Mouse (Mus musculus): ENCODE measurements at regions not wholly inside any gene's neighbourhood (a gene's known extent, or its start where the extent isn't known, plus 50 kb on each side); places are given as distances from the start of the nearest gene placed in this dataset.

DNA sequence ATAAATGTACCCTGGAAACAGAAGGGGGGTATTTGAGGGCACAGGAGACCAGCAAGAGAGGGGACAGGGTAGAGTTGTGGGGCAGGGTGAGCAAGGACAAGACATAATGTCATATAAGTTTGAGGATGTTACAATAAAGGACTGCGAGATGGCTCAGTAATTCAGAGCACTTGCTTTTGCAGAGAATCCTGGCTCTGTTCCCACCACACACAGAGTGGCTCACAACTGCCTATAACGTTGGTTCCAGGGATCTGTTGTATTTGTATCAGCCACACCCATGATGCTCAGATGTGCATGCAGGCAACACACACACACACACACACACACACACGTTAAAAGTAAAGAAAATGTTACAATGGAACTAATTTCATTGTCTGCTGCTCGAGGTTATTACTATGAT is 94.2 kb upstream of the Paqr3 start:
- no peak overlapping the region for H3K4me2 ChIP-seq (ENCODE audit: low read depth, low read length, poor library complexity, severe bottlenecking)
- no peak for ATAC-seq (ENCODE audit: low FRiP score)
- 63% methylated on average over 4 of the region's 4 CpGs for WGBS

DNA sequence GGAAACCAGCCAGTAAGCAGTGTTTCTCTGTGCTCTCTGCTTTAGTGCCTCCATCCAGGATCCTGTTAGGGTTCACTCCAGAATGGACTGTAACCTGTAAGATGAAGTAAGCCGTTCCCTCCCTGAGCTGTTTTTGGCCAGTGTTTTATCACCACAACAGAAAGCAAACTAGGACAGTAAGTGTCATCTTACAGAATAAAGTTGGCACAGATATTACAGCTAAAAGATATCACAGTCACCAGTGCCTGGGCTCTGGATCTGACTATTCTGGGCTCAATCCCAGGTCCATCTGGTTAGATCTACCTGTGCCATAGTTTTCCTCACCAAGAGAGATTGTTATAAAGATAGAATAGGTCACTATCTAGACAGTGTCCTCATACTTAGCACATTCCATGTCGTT is 92.9 kb upstream of the Paqr3 start:
- Histone ChIP-seq H3K4me1 (ENCODE audit: insufficient read depth, low read length) (no peaks in the 10 kb centered on the region), H3K4me2 (ENCODE audit: low read depth, low read length, poor library complexity, severe bottlenecking) (no peak overlapping the region), H3K9me3 (ENCODE audit: low read length) (no peaks in the 10 kb centered on the region), H3K36me3 (ENCODE audit: insufficient read depth, low read length) (no peaks in the 10 kb centered on the region), H3K9ac (replicated peaks; ENCODE audit: low read length, poor library complexity, severe bottlenecking) (no peak overlapping the region), H3K27me3 (ENCODE audit: insufficient read depth, low read length) (no peaks in the 10 kb centered on the region), H3K4me3 (ENCODE audit: low read depth, low read length) (no peak overlapping the region), H3K27ac (ENCODE audit: low read depth, low read length) (no peak overlapping the region)
- 81% methylated on average over 2 of the region's 2 CpGs for WGBS
- no peak for ATAC-seq (ENCODE audit: low FRiP score)
- no peak for DNase-seq (ENCODE audit: low spot score)
- no peak for TF ChIP-seq CTCF (IDR thresholded peaks at IDR 0.05)

More for the DNA sequence above, 94.2 kb upstream of the Paqr3 start:
- no peak overlapping the region for H3K4me3 ChIP-seq (ENCODE audit: low read depth, low read length)
- H3K27ac ChIP-seq (ENCODE audit: low read depth, low read length), result no peak overlapping the region
- DNase-seq (ENCODE audit: low spot score), result no peak
- no peaks in the 10 kb centered on the region for H3K36me3 ChIP-seq (ENCODE audit: insufficient read depth, low read length)
- no peaks in the 10 kb centered on the region for H3K9me3 ChIP-seq (ENCODE audit: low read length)
- no peaks in the 10 kb centered on the region for H3K27me3 ChIP-seq (ENCODE audit: insufficient read depth, low read length)
- no peaks in the 10 kb centered on the region for H3K4me1 ChIP-seq (ENCODE audit: insufficient read depth, low read length)
- H3K9ac ChIP-seq (replicated peaks; ENCODE audit: low read length, poor library complexity, severe bottlenecking), result no peak overlapping the region
- TF ChIP-seq CTCF (IDR thresholded peaks at IDR 0.05), result no peak

DNA sequence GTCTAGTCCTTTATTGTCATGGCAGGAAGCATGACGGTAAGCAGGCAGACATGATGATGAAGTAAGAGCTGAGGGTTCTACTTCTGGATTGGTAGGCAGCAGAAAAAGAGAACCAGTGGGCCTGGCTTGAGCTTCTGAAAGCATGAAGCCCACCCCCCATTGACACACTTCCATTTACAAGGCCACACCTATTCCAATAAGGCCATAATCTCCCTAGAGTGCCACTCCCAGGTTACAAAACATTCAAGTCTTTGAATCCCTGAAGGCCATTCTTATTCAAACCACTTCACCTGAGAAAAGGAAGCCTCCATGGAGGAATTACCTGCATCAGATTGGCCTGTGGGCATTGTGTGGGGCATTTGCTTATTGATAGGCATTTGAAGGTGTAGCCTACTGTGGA is 92.2 kb upstream of the Paqr3 start:
- no peak for TF ChIP-seq CTCF (IDR thresholded peaks at IDR 0.05)
- Histone ChIP-seq H3K4me3 (ENCODE audit: low read depth, low read length) (no peak overlapping the region), H3K36me3 (ENCODE audit: insufficient read depth, low read length) (no peaks in the 10 kb centered on the region), H3K4me1 (ENCODE audit: insufficient read depth, low read length) (no peaks in the 10 kb centered on the region), H3K27me3 (ENCODE audit: insufficient read depth, low read length) (no peaks in the 10 kb centered on the region), H3K27ac (ENCODE audit: low read depth, low read length) (no peak overlapping the region), H3K4me2 (ENCODE audit: low read depth, low read length, poor library complexity, severe bottlenecking) (no peak overlapping the region), H3K9ac (replicated peaks; ENCODE audit: low read length, poor library complexity, severe bottlenecking) (no peak overlapping the region), H3K9me3 (ENCODE audit: low read length) (no peaks in the 10 kb centered on the region)
- ATAC-seq (ENCODE audit: low FRiP score) (no peak), DNase-seq (ENCODE audit: low spot score) (no peak)
- WGBS, result 100% methylated on average over 1 of the region's 1 CpGs

DNA sequence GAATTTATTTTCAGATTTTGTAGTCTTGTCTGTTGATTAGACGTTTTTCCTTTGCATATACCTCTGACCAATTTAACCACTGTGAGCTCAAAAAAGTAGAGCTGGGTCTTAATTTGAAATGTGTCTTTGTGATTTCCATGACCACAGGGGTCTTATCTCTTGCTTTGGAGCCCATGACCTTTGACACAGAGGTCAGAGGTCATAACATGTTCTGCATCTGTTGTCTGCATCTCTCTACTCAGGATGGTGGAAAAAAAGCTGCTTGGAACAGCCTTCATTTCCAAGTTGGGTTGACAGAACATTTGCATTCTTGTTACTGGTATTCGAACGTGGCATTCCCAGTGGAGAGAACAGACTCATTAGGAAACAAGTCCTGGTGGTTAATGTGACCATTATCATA is 91.2 kb upstream of the Paqr3 start:
- no peak overlapping the region for H3K4me2 ChIP-seq (ENCODE audit: low read depth, low read length, poor library complexity, severe bottlenecking)
- DNase-seq (ENCODE audit: low spot score), result no peak
- ATAC-seq (ENCODE audit: low FRiP score), result no peak
- no peaks in the 10 kb centered on the region for H3K9me3 ChIP-seq (ENCODE audit: low read length)
- no peak overlapping the region for H3K9ac ChIP-seq (replicated peaks; ENCODE audit: low read length, poor library complexity, severe bottlenecking)
- no peak for TF ChIP-seq CTCF (IDR thresholded peaks at IDR 0.05)
- H3K27ac ChIP-seq (ENCODE audit: low read depth, low read length), result no peak overlapping the region
- H3K36me3 ChIP-seq (ENCODE audit: insufficient read depth, low read length), result no peaks in the 10 kb centered on the region
- H3K4me3 ChIP-seq (ENCODE audit: low read depth, low read length), result no peak overlapping the region
- no peaks in the 10 kb centered on the region for H3K27me3 ChIP-seq (ENCODE audit: insufficient read depth, low read length)
- no peaks in the 10 kb centered on the region for H3K4me1 ChIP-seq (ENCODE audit: insufficient read depth, low read length)
- 39% methylated on average over 3 of the region's 3 CpGs for WGBS

DNA sequence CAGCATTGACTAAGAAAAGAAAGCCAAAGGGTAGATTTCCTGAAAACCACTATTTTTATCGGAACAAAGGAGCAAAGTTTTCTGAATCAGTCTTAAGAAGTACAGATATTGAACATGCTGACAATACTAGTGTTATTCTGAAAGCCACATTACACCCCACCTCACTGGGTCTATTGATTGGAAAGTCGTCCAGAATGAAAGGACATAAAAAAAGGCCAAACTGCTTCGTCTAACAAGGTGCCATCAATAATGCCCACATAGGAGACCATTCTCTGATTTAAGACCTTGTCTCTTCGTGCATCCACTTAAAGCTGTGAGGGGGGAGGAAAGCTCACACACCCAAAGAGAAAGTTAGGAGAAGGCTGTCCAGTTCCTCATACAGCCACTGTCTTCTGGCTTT is 89.3 kb upstream of the Paqr3 start:
- Histone ChIP-seq H3K9me3 (ENCODE audit: low read length) (no peaks in the 10 kb centered on the region), H3K4me1 (ENCODE audit: insufficient read depth, low read length) (no peaks in the 10 kb centered on the region), H3K27ac (ENCODE audit: low read depth, low read length) (no peak overlapping the region), H3K4me3 (ENCODE audit: low read depth, low read length) (no peak overlapping the region), H3K4me2 (ENCODE audit: low read depth, low read length, poor library complexity, severe bottlenecking) (no peak overlapping the region), H3K36me3 (ENCODE audit: insufficient read depth, low read length) (no peaks in the 10 kb centered on the region), H3K9ac (replicated peaks; ENCODE audit: low read length, poor library complexity, severe bottlenecking) (no peak overlapping the region), H3K27me3 (ENCODE audit: insufficient read depth, low read length) (no peaks in the 10 kb centered on the region)
- ATAC-seq (ENCODE audit: low FRiP score) (no peak), DNase-seq (ENCODE audit: low spot score) (no peak)
- WGBS, result 48% methylated on average over 4 of the region's 4 CpGs
- TF ChIP-seq CTCF (IDR thresholded peaks at IDR 0.05), result no peak

DNA sequence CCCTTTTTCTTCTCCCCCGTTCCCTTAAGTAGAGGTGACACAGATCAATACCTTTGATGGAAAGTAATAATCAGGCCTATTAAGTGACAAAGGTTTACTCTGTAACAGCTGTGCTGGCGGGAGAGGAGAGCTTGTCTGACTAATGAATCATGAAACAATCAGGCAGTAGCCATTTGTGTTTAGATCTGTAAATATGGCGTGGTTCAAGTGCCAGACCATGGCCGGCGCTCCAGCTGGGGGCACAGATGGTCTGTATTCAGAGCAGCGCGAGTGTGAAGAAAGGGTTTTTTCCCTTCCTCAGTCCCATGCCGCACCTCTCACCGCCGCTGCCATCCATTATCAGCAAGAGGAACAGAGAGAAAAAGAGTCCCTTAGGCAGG is 83.9 kb upstream of the Paqr3 start:
- 50% methylated on average over 10 of the region's 10 CpGs for WGBS

More for the DNA sequence above, 83.9 kb upstream of the Paqr3 start:
- TF ChIP-seq CTCF (IDR thresholded peaks at IDR 0.05), result no peak
- H3K36me3 ChIP-seq (ENCODE audit: insufficient read depth, low read length), result no peaks in the 10 kb centered on the region
- no peak overlapping the region for H3K9ac ChIP-seq (replicated peaks; ENCODE audit: low read length, poor library complexity, severe bottlenecking)
- no peak overlapping the region for H3K4me3 ChIP-seq (ENCODE audit: low read depth, low read length)
- no peak overlapping the region for H3K4me2 ChIP-seq (ENCODE audit: low read depth, low read length, poor library complexity, severe bottlenecking)
- DNase-seq (ENCODE audit: low spot score) (peak; percentile 76), ATAC-seq (ENCODE audit: low FRiP score) (no peak)
- no peaks in the 10 kb centered on the region for H3K4me1 ChIP-seq (ENCODE audit: insufficient read depth, low read length)
- no peaks in the 10 kb centered on the region for H3K9me3 ChIP-seq (ENCODE audit: low read length)
- H3K27me3 ChIP-seq (ENCODE audit: insufficient read depth, low read length), result no peaks in the 10 kb centered on the region
- no peak overlapping the region for H3K27ac ChIP-seq (ENCODE audit: low read depth, low read length)

All from midbrain, postnatal 0 days (tissue).